Mouse (Mus musculus) small intestine, adult 2 months (tissue): ENCODE measurements around the gene Adamts12.

Experiments used
- CTCF ChIP-seq: fragments of 200-500 bp; IDR thresholded peaks from 2 replicates; pipeline ENCODE4 v1.5.1; 2012; ENCODE audit warnings: low read depth, mild to moderate bottlenecking, control low read depth, inconsistent platforms, low read length, moderate library complexity, mixed read lengths; ENCODE audit not compliant: insufficient replicate concordance, insufficient read length; ENCODE audit errors: extremely low read depth
- POLR2A ChIP-seq: fragments of 200-500 bp; IDR thresholded peaks from 2 replicates; pipeline ENCODE4 v1.6.1; 2012; ENCODE audit warnings: low read depth, mild to moderate bottlenecking, control low read depth, inconsistent platforms, low read length, moderate library complexity

DNA sequence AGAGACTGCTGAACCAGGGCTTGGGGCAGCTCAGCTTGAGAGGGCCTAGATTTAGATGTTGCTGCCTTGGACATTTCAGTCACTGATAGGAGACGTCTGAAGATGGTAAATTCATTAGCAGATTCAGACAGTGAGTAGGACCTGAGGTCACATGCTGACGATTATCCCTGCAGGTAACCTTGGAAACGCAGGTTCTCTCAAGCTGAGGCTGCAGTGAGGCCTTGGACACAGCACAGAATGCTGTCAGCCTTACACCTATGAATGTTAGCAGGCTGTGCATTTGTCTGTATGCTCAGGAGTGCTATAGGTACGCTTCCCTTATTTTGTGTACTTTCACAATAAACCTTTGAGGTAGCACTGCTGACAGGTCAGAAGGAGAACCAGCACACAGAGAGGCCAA lies 36.3 kb downstream of the Adamts12 start:
- no peak for TF ChIP-seq CTCF
- TF ChIP-seq POLR2A, result no peak
